8 mouse cellular contexts compared by ENCODE assay signal in genomic region chr13:61998803-61999202, GRCm38 (mm10).
DNase-seq lines count a peak whose midpoint lies in the region; ATAC-seq and TF ChIP-seq lines count a peak whose summit lies in the region.
"Not testable (repeated sequence)": the region's sequence is repeated elsewhere in the genome, so short reads cannot be mapped to it uniquely, and the experiment has no call there.

No protein-coding gene starts in this region.

- not testable (repeated sequence) for H3K9ac ChIP-seq in embryonic facial prominence, embryonic 14.5 days (ENCODE audit: low read depth, low read length); heart, postnatal 0 days (replicated peaks; ENCODE audit: low read depth, low read length); kidney, embryonic 14.5 days (ENCODE audit: low read depth, low read length); limb, embryonic 15.5 days

- 15% methylated on average over 6 of the region's 6 CpGs for WGBS in embryonic facial prominence, embryonic 14.5 days
- WGBS in heart, postnatal 0 days, result 7% methylated on average over 6 of the region's 6 CpGs
- 4% methylated on average over 6 of the region's 6 CpGs for WGBS in kidney, embryonic 14.5 days
- WGBS in limb, embryonic 15.5 days, result 9% methylated on average over 6 of the region's 6 CpGs

- H3K36me3 ChIP-seq in embryonic facial prominence, embryonic 14.5 days (ENCODE audit: control insufficient read depth, insufficient read depth, low read length); heart, postnatal 0 days (replicated peaks; ENCODE audit: control insufficient read depth, insufficient read depth, low read length); kidney, embryonic 14.5 days (ENCODE audit: control insufficient read depth, insufficient read depth, low read length); limb, embryonic 15.5 days: not testable (repeated sequence)

- H3K9me3 ChIP-seq in embryonic facial prominence, embryonic 14.5 days (ENCODE audit: control insufficient read depth, low read length); heart, postnatal 0 days (replicated peaks; ENCODE audit: control insufficient read depth, low read length); kidney, embryonic 14.5 days (ENCODE audit: control insufficient read depth, low read length); limb, embryonic 15.5 days: not testable (repeated sequence)

- not testable (repeated sequence) for H3K4me3 ChIP-seq in embryonic facial prominence, embryonic 14.5 days (ENCODE audit: low read depth, low read length); heart, postnatal 0 days (ENCODE audit: low read depth, low read length); kidney, embryonic 14.5 days (ENCODE audit: low read length); limb, embryonic 15.5 days

- ATAC-seq in embryonic facial prominence, embryonic 14.5 days (ENCODE audit: low read depth); heart, postnatal 0 days (ENCODE audit: insufficient read depth, low read depth); kidney, embryonic 14.5 days (ENCODE audit: low FRiP score, low TSS enrichment); limb, embryonic 15.5 days (ENCODE audit: insufficient number of reproducible peaks, low FRiP score, low TSS enrichment, low read depth): not testable (repeated sequence)

- TF ChIP-seq CTCF in heart, postnatal 0 days (IDR thresholded peaks at IDR 0.05; ENCODE audit: low read depth), result peak; percentile 47

- H3K4me1 ChIP-seq in embryonic facial prominence, embryonic 14.5 days (ENCODE audit: control insufficient read depth, insufficient read depth, low read length); heart, postnatal 0 days (ENCODE audit: control insufficient read depth, insufficient read depth); kidney, embryonic 14.5 days (ENCODE audit: control insufficient read depth, insufficient read depth, low read length); limb, embryonic 15.5 days: not testable (repeated sequence)

- H3K27me3 ChIP-seq in embryonic facial prominence, embryonic 14.5 days (replicated peaks; ENCODE audit: control insufficient read depth, insufficient read depth, low read length); heart, postnatal 0 days (ENCODE audit: control insufficient read depth, insufficient read depth, low read length); kidney, embryonic 14.5 days (ENCODE audit: control insufficient read depth, insufficient read depth, low read length); limb, embryonic 15.5 days: not testable (repeated sequence)

- not testable (repeated sequence) for H3K27ac ChIP-seq in embryonic facial prominence, embryonic 14.5 days (replicated peaks; ENCODE audit: low read depth, low read length); heart, postnatal 0 days (ENCODE audit: low read depth); kidney, embryonic 14.5 days (ENCODE audit: low read depth, low read length); limb, embryonic 15.5 days

- peak; percentile 12 for DNase-seq in T-cell, adult 2 months (ENCODE audit: low spot score)
- not testable (repeated sequence) for DNase-seq in embryonic facial prominence, embryonic 14.5 days (ENCODE audit: low spot score); heart, postnatal 0 days (ENCODE audit: low spot score)
- peak; percentile 24 for DNase-seq in lung, postnatal 36 days
- DNase-seq in spleen, postnatal 10 days (ENCODE audit: low spot score in 2 of 2), result peak; percentile 4 to 30
- DNase-seq in yolk sac, embryonic 10.5 days (ENCODE audit: low spot score), result peak; percentile 1

- H3K4me2 ChIP-seq in embryonic facial prominence, embryonic 14.5 days (ENCODE audit: low read depth, low read length), result 0 out of 2 replicates have a peak overlapping the region, but pooled peaks have one; percentile 31
- H3K4me2 ChIP-seq in heart, postnatal 0 days (ENCODE audit: low read depth, low read length), result peak overlapping the region; percentile 48
- peak overlapping the region; percentile 29 for H3K4me2 ChIP-seq in kidney, embryonic 14.5 days (replicated peaks; ENCODE audit: low read depth, low read length)
- 0 out of 2 replicates have a peak overlapping the region, but pooled peaks have one; percentile 7 for H3K4me2 ChIP-seq in limb, embryonic 15.5 days

- not testable (repeated sequence) for TF ChIP-seq EP300 in heart, postnatal 0 days (IDR thresholded peaks at IDR 0.05; ENCODE audit: low read depth)
